Mouse (Mus musculus) Muller cell, postnatal 12 days (primary cell): ENCODE data around the gene Wfikkn1.
A peak's percentile ranks its signal among the peaks of the same experiment; 100 is the strongest.

Source experiments
- DNase-seq: peaks from one replicate; pipeline ENCODE4 v3.0.0-alpha.2; 2015; ENCODE audit errors: inconsistent ontology term

Wfikkn1 gene

GRCm38 (mm10) chr17:25837533-25837932 lies 43.1 kb downstream of the Wfikkn1 start:
- DNase-seq = peak; percentile 48

GRCm38 (mm10) chr17:25837076-25837410 lies 43.6 kb downstream of the Wfikkn1 start, which contains the start of gene Rhbdl1:
Gene Rhbdl1, minus strand, starts transcription at chr17:25837295.
- peak; percentile 82 for DNase-seq

DNA sequence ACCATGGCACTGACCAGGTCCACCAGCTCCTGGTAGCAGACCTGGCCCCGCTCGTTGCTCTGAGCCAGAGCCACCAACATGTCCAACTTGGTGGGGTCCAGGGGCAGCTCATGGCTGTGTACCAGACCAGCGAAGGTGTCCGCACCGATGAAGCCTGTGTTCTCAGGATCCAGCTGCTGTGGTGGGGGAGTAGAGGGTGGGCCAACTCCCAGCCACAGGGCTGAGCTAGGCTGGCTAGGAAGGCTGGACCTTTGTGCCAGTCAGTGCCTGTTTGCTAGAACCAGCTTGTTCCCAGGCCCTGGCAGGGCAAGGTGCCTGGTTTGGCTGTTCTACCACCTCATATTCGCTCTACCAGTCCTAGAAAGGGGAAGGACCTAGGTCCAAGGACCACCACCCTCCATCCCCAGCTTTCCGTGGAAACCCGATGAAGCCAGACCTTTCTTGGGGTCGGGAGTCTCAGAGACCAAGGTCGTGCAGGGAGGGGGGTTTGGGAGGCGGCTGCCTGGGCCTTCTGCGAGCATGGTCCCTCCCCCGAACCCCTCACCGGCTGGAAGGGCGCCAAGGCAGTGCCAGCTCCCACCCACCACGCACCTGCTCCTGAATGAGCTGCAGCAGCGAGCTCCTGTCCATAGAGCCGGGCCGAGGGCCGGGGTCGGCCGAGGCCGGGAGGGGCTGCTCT lies 44.1 kb downstream of the Wfikkn1 start:
- peak; percentile 32 for DNase-seq

GRCm38 (mm10) chr17:25835816-25836215 lies 44.8 kb downstream of the Wfikkn1 start:
- DNase-seq = no peak

- no peak for DNase-seq
Observed at GRCm38 (mm10) chr17:25835301-25835700, 45.4 kb downstream of the Wfikkn1 start.

DNA sequence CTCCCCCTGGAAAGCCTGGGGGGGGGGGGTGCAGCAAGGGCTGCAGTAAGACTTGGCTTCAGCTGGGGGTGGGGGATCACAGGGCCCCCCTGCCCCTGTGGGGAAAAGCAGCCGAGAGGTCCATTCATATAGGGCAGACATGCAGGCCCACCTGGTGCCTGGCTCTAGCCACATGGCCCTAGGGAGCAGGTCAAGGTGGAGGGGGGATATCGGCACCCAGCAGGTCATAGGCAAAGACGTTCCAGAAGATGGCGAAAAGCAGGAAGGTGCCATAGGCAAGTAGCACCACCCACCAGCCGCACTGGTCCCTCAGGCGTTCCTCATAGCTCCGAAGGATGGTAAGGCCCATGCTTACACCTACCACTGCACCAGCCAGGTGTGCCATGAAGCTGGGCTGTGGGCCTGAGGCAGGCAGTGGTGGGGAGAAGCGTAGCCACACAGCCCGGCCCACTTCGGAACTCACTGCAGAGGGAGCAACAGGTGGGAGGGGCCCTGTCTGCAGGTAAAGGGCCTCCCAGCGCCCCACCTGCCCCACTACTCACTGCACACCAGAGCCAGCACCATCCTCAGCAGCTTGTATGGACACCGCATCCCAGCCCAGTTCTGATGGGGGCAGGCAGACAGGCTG lies 45.9 kb downstream of the Wfikkn1 start:
- no peak for DNase-seq

DNA sequence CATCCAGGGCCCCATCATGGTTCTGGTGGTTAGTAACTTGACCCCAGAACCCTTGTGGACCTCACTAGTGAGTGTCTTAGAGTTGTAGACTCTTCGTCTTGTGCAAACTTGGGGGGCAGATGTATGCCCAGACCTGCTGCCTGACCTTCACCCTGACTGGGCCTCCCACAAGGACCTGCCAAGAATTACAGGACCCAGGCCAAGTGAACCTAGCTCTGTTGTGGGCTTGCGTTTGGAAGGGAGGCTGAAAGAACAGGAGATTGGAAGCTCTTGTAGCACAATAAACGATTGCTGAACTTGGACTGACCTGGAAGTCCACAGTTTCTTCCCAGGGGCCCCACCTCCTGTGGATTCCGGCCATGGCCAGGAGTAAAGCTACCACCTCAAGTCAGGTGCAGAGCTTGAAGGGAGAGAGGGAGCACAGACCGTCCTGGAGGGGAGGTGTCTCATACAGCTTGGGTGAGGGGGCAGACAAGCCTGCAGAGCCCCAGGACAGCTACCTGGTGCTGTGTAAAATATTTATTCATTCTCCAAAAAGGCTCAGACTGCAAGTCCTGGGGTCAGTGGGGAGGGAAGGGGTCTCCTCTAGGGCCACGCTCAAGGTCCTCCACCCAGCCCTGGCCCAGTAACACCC lies 46.6 kb downstream of the Wfikkn1 start:
- DNase-seq = no peak

DNA sequence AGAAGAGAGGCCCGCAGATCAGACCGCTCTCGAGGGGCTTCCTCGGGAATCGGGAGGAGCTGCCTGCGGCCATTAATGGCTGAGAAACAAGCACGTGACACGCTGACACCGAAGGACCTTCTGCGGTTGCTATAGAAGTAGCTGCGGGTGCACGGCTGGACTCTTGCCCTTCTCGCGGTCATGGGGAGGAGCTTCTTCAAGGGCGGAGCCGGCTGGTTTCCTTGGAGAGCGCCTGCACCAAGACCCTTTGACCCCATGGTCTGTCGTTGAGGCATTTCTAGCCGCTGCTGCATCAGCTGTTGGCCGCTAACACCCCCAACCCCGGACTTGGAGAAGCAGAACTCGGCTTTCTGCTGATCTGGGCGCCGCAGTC lies 47.4 kb downstream of the Wfikkn1 start, which contains the start of gene Stub1:
Stub1 (minus strand) TSS at position 114 of the 373 bp plus-strand sequence.
- peak; percentile 95 for DNase-seq

DNA sequence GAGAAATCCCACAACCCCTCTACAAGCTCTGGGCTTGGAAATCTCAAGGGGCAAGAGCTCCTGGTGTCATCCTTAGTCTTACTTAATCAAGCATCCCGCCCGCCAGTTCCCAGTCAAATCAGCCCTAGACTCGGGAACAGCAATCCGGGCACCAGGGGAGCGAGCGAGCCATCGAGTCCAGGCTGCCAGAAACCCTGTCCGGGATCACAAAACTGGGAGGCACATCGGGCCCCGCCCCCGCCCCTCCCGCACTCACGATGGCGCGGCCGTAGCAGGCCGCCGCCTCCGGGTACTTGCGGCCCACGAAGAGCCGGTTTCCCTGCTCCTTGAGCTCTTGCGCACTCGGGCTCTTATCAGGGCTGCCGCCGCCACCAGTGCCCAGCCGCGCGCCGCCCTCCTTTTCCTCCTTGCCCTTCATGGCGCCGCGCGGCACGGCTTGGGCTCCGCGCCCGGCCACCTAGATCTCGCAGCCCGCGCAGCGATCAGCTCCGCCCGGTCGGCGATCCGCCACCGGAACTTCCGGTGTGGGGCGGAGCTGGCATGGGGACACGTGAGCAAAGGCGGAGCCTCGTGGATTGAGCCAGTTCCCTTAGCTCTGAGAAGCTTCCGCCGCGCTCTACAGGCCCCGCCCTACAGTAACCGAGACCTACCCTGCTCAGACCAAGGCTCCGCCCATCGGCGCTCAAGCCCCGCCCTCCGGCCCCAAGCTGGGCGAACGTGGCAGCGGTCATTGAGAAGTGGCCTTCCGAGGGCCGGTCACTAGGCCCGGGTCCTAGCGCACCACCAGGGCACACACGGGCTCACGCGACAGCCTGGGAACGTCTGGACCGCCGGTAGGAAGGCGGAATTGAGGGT lies 48.0 kb downstream of the Wfikkn1 start:
- peak; percentile 100 for DNase-seq

DNA sequence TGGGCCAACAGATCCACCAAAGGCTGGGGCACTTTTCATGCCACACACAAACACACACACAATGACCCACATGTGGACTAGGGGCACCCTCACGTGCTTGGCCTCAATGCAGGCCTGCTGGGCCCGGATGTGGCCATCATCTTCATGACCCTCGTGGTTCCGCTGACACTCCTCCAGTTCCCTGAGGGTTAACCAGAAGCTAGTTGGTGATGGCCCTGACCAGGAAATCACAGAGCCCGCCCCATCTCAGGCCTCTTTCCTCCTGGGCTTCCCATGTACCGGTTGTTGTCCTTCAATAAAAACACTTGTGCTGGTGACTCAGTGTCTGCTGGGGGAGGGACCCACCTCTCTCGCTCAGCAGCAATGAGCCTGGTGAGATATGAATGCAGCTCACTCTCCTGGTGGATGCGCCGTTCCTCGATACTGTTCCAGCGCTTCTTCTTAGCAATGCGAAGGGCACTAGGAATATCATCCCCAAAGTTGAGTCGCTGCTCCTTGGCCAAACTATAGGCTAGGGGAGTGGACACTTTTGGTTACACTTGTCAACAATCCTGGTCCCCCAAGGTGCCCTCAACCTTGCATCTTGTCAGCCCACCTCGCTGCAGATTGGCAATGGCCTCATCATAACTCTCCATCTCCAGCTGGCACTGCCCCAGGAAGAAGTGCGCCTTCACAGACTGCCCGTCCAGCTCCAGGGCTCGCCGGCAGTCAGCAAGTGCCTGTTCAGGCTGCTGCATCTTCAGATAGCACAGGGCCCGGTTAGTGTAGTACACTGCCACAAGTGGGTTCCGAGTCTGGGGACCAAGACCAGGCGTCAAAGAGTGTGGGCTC lies 49.0 kb downstream of the Wfikkn1 start:
- DNase-seq = no peak

DNA sequence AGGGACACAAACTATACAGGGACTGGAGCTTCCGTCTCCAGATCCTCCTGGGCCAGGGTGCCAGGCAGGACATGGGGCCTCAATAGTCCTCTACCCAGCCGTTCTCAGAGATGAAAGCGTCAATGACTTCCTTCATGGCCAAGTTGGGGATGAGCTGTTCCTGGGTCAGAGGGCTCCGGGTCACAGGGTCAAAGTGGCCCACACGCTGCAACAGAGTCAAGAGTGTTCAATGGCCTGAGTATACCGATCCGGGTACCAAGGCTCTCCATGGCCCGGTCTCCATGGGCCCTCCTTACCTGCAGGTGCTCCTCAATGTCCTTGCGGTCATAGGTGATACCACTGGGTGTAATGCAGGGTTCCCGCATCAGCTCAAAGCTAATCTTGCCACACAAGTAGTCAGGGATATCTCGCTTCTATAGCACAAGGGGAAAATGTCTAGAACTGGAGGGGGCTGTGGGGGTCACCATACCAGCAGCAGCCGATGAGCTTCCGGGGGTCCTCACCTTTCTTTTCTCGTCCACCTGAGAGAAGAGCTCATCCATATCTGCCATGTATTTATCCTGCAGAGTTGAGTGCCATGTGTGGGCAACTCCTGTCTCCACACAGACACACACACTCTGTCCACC lies 49.7 kb downstream of the Wfikkn1 start:
- no peak for DNase-seq

DNA sequence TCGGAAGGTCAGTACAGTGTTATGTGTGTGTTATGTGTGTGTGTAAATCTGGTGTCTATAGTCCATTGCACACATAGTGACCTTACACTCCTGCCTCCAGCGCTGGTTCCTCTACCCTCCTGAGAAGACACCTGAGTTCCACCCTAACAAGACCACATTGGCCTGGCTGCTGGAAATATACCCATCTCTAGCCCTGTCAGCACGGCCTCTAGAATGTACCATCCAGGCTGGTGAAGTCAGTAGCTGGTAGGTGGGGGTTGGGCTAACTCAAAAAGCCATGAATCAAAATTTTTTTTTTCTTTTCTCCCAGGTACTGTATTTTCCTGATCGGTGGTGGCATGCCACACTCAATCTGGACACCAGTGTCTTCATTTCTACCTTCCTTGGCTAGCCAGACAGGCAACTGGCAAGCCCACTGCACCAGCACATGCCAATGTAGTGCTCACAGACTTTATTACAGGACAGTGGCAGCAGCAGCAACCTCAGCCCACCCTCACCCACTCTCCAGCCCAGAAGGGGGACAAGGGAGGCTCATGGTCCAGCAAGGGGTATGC lies 50.4 kb downstream of the Wfikkn1 start:
- DNase-seq = no peak

GRCm38 (mm10) chr17:25829558-25830017 lies 51.1 kb downstream of the Wfikkn1 start:
- DNase-seq = no peak

DNA sequence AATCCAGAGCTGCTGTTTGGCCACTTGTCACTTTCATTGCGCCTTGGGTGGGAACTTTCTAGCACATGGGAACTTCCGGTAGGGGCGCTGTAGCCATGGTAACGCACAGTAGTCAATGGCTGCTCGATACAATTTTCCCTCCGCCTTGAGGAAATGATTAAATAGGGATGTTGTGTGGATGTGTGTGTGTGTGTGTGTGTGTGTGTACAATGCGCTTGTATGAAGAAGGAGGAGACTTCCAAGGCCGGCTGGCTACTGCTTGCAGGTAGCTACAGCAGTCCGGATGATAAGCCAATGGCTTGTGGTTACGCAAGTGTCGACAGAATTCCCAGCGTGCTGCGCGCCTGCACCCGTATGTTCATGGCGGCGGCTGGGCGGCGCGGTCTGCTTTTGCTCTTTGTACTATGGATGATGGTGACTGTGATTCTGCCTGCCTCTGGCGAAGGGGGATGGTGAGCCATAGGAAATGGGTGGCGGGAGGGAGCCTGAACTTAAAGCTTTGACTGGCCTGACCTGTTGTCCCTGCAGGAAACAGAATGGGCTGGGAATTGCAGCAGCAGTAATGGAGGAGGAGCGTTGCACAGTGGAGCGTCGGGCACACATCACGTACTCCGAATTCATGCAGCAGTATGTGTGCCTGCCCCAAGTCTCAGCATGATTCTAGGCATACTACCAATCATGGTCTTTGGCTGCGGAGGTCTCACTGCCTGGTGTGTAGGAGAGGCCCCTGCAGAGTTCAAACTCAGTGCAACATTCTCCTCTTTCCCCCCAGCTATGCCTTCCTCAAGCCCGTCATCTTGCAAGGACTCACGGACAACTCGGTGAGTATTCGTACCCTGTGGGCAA lies 51.7 kb downstream of the Wfikkn1 start, which contains the start of gene Jmjd8:
Jmjd8 (plus strand) TSS at position 156 of the 846 bp plus-strand sequence.
- peak; percentile 76 for DNase-seq

- no peak for DNase-seq
Observed at GRCm38 (mm10) chr17:25828223-25828594, 52.4 kb downstream of the Wfikkn1 start.
